Mouse (Mus musculus) kidney, adult 2 months (tissue): Measurements from ENCODE around the gene Rai1.

Experiments used
- CTCF ChIP-seq: fragments of 200-500 bp; conservative IDR thresholded peaks from 2 replicates; pipeline ENCODE4 v1.5.1; 2011; ENCODE audit warnings: low read depth, mild to moderate bottlenecking, control low read depth, low read length, moderate library complexity, mixed read lengths; ENCODE audit not compliant: insufficient read depth, insufficient read length
- POLR2A ChIP-seq: fragments of 200-500 bp; IDR thresholded peaks from one replicate; pipeline ENCODE4 v1.6.1; 2011; ENCODE audit warnings: low read depth, low read length, control low read depth

- TF ChIP-seq CTCF (peak; percentile 90), POLR2A (no peak)
Measured at GRCm38 (mm10) chr11:60199702-60200184, 94.9 kb downstream of the Rai1 start.
